Mouse (Mus musculus): ENCODE measurements at regions not wholly inside any gene's neighbourhood (a gene's known extent, or its start where the extent isn't known, plus 50 kb on each side); places are given as distances from the start of the nearest gene placed in this dataset.

DNA sequence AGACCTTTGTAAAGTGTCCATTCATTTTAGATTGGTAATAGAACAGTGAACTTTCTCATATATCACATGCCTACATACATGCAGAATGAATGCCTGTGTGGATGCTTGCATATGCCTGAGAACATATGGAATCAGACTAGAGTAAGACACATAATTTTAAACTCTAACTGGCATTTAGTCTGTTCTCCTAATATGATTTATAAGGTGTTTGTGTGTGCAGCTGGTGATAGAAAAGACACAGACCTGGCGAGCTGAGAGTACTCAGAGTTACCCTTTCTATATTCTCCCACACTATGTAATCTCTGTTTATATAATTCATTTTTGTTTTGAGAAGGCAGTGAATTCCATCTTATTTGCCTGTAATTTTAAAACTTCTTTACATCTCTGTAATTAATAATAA is 517.4 kb upstream of the Fam241a start:
- TF ChIP-seq NELFE (IDR thresholded peaks at IDR 0.05; ENCODE audit: low read depth, low read length) = no peak
- TF ChIP-seq CHD1 (IDR thresholded peaks at IDR 0.05; ENCODE audit: low read depth, low read length) = no peak
- TF ChIP-seq ZKSCAN1 (IDR thresholded peaks at IDR 0.05; ENCODE audit: borderline replicate concordance, low read depth, low read length) = no peak
- no peak for TF ChIP-seq RCOR1 (conservative IDR thresholded peaks at IDR 0.05; ENCODE audit: low read depth, low read length)
- TF ChIP-seq ZC3H11A (IDR thresholded peaks at IDR 0.05; ENCODE audit: low read depth, low read length) = no peak

GRCm38 (mm10) chr3:128412157-128412556 is 516.0 kb upstream of the Fam241a start:
- DNase-seq (ENCODE audit: extremely low read depth) = no peak
- dilution Hi-C loops (cut with MboI; ENCODE audit: extremely low pct_ligation_motif_present, extremely low pct_unique_long_range_greater_than_20kb, low sequenced_read_pairs) = no loop called here
- no peak for TF ChIP-seq USF2 (conservative IDR thresholded peaks at IDR 0.05; ENCODE audit: low read depth, low read length)
- TF ChIP-seq ETS1 (conservative IDR thresholded peaks at IDR 0.05; ENCODE audit: low read depth, low read length) = no peak
- TF ChIP-seq ZC3H11A (IDR thresholded peaks at IDR 0.05; ENCODE audit: low read depth, low read length) = no peak
- no peak for TF ChIP-seq CHD2 (IDR thresholded peaks at IDR 0.05; ENCODE audit: low read length)
- TF ChIP-seq ELF1 (IDR thresholded peaks at IDR 0.05; ENCODE audit: low read depth, low read length) = no peak
- TF ChIP-seq JUND (conservative IDR thresholded peaks at IDR 0.05; ENCODE audit: low read depth, low read length) = no peak
- TF ChIP-seq GABPA (IDR thresholded peaks at IDR 0.05; ENCODE audit: insufficient replicate concordance, low read depth, low read length) = no peak
- no peak for TF ChIP-seq MAFK (IDR thresholded peaks at IDR 0.05; ENCODE audit: insufficient replicate concordance, low read length)
- TF ChIP-seq PAX5 (IDR thresholded peaks at IDR 0.05; ENCODE audit: low read length) = no peak
- no peak for TF ChIP-seq SMC3 (IDR thresholded peaks at IDR 0.05; ENCODE audit: low read depth, low read length)
- no peak for TF ChIP-seq NELFE (IDR thresholded peaks at IDR 0.05; ENCODE audit: low read depth, low read length)
- TF ChIP-seq USF1 (IDR thresholded peaks at IDR 0.05; ENCODE audit: low read depth, low read length) = no peak
- TF ChIP-seq IRF4 (IDR thresholded peaks at IDR 0.05; ENCODE audit: low read depth, low read length) = no peak
- TF ChIP-seq E2F4 (IDR thresholded peaks at IDR 0.05; ENCODE audit: insufficient replicate concordance, low read depth, low read length) = no peak
- TF ChIP-seq ZNF384 (IDR thresholded peaks at IDR 0.05; ENCODE audit: low read depth, low read length) = no peak
- no peak for TF ChIP-seq NRF1 (IDR thresholded peaks at IDR 0.05; ENCODE audit: low read depth, low read length)
- Histone ChIP-seq H3K4me2 (ENCODE audit: insufficient read depth, low read depth, poor library complexity, severe bottlenecking) (no peak overlapping the region), H3K27ac (ENCODE audit: insufficient read depth, low read depth) (no peak overlapping the region), H3K4me3 (replicated peaks in 1 of 3; ENCODE audit: low read depth in 2 of 3, low read length in 2 of 3, poor library complexity in 1 of 3) (no peak overlapping the region), H3K27me3 (replicated peaks) (no peaks in the 10 kb centered on the region), H3K36me3 (replicated peaks in 1 of 2; ENCODE audit: control insufficient read depth in 1 of 2, insufficient read depth in 1 of 2, low read length in 1 of 2) (no peaks in the 10 kb centered on the region), H3K4me1 (ENCODE audit: control insufficient read depth in 1 of 2, insufficient read depth in 2 of 2) (no peaks in the 10 kb centered on the region), H3K79me2 (replicated peaks; ENCODE audit: control insufficient read depth, extremely low read depth, insufficient read depth, poor library complexity, severe bottlenecking) (no peaks in the 10 kb centered on the region), H3K9me3 (replicated peaks; ENCODE audit: low read length) (peaks cover 25% of the 10 kb centered on the region), H3K9ac (ENCODE audit: insufficient read depth, low read depth) (no peak overlapping the region)
- in situ Hi-C loops (cut with MboI; ENCODE audit: low pct_ligation_motif_present, low pct_unique_long_range_greater_than_20kb, low sequenced_read_pairs) = no loop called here

More for the DNA sequence above, 517.4 kb upstream of the Fam241a start:
- no peak overlapping the region for H3K4me2 ChIP-seq (ENCODE audit: insufficient read depth, low read depth, poor library complexity, severe bottlenecking)
- no peaks in the 10 kb centered on the region for H3K79me2 ChIP-seq (replicated peaks; ENCODE audit: control insufficient read depth, extremely low read depth, insufficient read depth, poor library complexity, severe bottlenecking)
- H3K4me3 ChIP-seq (replicated peaks in 1 of 3; ENCODE audit: low read depth in 2 of 3, low read length in 2 of 3, poor library complexity in 1 of 3) = no peak overlapping the region
- no peaks in the 10 kb centered on the region for H3K27me3 ChIP-seq (replicated peaks)
- H3K4me1 ChIP-seq (ENCODE audit: control insufficient read depth in 1 of 2, insufficient read depth in 2 of 2) = no peaks in the 10 kb centered on the region
- no peaks in the 10 kb centered on the region for H3K36me3 ChIP-seq (replicated peaks in 1 of 2; ENCODE audit: control insufficient read depth in 1 of 2, insufficient read depth in 1 of 2, low read length in 1 of 2)
- in situ Hi-C loops (cut with MboI; ENCODE audit: low pct_ligation_motif_present, low pct_unique_long_range_greater_than_20kb, low sequenced_read_pairs) (no loop called here), dilution Hi-C loops (cut with MboI; ENCODE audit: extremely low pct_ligation_motif_present, extremely low pct_unique_long_range_greater_than_20kb, low sequenced_read_pairs) (no loop called here)
- H3K9ac ChIP-seq (ENCODE audit: insufficient read depth, low read depth) = no peak overlapping the region
- H3K9me3 ChIP-seq (replicated peaks; ENCODE audit: low read length) = peaks cover 31% of the 10 kb centered on the region
- no peak overlapping the region for H3K27ac ChIP-seq (ENCODE audit: insufficient read depth, low read depth)
- no peak for DNase-seq (ENCODE audit: extremely low read depth)
